Mouse (Mus musculus) right cerebral cortex, postnatal 36 days (tissue): Measurements from ENCODE around the gene Smarcd1.
"Not testable (repeated sequence)": the region's sequence is repeated elsewhere in the genome, so short reads cannot be mapped to it uniquely, and the experiment has no call there.

Experiments used
- DNase-seq, 2 experiments: peaks; one replicate each; pipeline ENCODE4 v3.0.0; 2022; ENCODE audit warnings: low spot score in 2 of 2, mixed read lengths in 1 of 2

Smarcd1 gene

DNA sequence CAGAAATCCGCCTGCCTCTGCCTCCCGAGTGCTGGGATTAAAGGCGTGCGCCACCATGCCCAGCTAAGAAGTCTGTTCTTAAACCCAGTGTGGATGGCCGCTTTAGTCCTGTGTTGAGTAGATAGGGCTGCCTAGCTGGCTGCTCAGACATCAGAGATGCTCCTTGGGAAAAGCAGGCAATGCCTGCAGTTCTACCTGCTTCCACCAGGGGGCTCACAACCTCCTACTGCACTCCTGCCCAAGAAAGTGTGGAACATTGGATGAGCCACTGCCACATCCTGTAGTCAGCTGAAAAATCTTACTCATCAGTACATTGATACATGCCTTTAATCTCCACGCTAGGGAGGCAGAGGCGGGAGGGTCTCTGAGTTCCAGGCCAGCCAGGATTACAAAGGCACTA lies 12.9 kb downstream of the Smarcd1 start:
- DNase-seq = peak; percentile 83 to 88

DNA sequence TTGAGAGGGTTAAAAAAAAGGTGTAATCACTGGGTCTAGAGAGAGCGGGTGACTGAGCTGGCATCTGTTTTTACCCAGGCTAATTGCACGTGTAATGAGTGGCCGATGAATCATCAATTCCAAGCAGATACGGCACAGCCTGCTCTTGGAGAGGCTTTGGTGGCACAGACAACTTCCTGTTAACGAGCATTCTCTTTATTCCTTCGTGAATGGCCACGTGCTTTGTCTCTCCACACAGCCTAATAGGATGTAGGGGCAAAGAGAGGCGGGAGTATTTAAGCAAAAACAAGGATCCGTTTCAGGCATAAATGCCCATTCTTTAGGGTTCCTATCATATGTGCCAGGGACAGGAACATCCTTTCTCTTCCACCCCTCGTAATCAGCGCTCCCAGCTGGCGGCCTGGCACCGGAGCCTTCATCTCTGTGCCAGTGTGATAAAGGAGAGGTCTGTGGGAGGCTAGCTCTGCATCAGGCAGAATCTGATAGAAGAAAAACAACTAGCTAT lies 13.5 kb downstream of the Smarcd1 start:
- DNase-seq = peak; percentile 59 to 67

DNA sequence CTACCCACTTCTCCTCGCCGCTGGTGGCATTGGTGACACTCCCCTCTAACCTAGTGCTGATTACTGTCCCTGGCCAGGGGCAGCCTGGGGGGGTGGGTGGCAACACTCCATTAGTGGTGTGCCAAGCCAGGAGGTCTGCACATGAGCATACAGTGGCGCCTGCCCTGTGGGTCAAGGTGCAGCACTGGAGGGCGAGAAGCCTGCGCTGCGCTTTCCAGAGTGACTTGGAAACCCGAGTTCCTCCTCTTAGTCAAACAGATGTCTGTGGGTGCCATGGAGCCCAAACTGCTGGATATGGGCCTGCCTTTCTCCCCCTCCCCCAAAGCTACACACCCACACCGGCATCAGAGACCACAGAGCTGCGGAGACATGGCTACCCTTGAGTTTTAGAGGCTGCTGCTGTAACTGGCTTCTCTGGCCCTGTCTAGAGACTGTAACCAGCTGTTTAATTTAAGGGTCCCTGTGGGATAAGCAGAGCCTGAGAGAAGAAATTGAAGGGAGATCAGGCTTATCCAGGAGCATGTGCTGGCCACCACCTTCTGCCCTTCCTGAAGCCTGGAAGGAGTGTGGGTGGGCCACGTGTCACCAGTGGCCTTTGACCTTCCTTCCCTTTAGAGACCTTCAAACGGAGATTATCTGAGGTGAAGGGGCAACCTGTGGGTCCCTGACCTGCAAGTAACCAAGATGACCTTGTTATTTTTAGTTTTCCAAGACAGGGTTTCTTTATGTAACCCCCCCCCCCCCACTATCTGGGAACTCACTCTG lies 14.2 kb downstream of the Smarcd1 start:
- DNase-seq = no peak

DNA sequence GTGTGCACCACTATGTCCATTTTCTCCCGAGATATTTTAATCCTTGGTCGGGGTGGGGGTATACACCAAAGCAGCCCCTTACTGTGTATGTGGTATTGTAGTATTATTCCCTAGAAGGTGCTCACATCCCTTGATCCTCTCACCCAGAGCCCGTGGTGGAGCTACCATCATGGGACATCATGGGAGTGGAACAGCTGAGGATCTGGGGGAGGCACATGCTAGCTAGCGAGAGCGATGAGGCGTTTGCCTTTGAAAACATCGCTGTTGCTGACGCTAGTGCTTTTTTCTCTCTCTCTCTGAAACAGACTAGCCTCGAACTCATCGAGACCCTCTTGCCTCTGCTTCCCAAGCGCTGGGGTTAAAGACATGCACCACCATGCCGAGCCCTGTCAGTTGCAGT lies 14.9 kb downstream of the Smarcd1 start:
- no peak for DNase-seq

DNA sequence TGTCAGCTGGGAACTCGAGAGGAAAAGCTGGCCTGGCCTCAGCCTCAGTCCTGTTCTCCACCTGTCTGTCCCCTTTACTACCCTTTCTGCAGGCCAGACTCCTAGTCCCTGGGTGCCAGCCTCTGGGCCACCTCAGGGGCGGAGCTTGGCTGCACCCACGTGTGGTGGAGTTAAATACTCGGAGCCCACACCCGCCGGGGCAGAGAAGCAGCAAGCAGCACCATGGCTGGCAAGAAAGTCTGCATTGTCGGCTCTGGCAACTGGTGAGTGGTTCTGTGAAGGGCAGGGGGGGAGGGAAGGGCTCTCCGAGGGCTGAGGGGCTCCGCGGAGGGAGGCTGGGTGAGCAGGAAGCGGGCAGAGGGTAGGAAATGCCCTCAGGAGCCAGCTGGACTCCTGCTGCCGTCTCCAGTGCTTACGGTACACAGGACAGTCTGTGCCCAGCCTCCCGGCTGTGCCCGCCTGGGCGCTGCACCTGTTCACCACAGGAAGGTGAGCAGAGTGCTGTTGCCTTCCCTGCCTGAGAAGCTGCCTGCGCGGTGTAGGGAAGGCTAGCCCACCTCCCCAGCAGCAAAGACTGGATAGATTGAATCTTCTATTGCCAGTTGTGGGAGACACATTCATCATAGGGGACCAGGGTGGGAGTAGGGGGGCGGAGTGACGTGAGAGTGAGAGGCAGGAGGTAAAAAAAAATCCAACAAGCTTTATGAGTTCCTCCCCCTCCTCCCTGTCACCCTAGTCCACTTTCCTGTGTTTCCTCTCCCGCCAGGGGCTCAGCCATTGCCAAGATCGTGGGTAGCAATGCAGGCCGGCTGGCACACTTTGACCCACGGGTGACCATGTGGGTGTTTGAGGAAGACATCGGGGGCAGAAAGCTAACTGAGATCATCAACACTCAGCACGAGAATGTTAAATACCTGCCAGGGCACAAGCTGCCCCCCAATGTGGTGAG lies 15.7 kb downstream of the Smarcd1 start, which contains the start of gene Gpd1:
Gene Gpd1 (plus strand): TSS at position 130 of the 949 bp plus-strand sequence.
- peak; percentile 59 to 64 for DNase-seq

DNA sequence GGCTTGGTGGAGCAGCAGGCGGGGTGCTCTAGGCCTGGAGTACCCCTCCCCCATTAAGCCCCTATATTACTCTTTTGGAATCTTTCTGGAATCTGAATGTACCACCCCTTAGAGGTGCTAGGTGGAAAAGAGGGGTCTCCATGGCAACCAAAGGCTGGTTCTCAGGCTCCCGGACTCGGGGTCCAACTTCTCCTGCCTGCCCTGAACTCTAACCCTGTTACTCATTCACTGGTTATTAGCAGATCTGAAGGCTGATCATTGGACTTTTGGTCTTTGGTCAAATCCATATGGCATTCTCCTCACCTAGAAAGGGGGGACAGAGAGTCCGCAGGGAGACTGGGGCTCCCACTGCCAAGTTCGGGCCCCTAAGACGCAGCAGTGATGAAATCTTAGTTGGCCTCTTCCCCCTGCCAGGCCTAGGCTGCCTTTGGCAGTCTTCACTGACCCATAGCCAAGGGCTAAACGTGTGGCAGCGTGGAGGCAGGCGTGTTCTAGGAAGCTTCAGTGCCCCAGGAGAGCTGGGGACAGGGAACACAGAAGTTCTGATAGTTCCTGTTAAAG lies 16.6 kb downstream of the Smarcd1 start:
- DNase-seq = no peak

DNA sequence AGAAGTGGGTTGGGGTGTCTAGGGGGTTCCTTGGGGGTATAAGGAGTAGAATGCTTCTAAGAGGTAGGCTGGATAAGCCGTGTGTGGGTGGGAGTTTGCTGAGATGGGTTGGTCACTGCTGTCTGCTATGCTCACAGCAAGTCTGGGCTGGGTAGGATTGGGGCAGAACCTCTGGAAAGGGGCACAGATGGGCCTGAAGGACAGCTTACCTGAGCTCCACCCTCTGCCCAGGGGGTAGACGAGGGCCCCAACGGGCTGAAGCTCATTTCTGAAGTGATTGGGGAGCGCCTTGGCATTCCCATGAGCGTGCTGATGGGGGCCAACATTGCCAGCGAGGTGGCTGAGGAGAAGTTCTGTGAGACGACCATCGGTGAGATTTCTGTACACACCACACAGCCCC lies 17.9 kb downstream of the Smarcd1 start:
- DNase-seq = no peak

DNA sequence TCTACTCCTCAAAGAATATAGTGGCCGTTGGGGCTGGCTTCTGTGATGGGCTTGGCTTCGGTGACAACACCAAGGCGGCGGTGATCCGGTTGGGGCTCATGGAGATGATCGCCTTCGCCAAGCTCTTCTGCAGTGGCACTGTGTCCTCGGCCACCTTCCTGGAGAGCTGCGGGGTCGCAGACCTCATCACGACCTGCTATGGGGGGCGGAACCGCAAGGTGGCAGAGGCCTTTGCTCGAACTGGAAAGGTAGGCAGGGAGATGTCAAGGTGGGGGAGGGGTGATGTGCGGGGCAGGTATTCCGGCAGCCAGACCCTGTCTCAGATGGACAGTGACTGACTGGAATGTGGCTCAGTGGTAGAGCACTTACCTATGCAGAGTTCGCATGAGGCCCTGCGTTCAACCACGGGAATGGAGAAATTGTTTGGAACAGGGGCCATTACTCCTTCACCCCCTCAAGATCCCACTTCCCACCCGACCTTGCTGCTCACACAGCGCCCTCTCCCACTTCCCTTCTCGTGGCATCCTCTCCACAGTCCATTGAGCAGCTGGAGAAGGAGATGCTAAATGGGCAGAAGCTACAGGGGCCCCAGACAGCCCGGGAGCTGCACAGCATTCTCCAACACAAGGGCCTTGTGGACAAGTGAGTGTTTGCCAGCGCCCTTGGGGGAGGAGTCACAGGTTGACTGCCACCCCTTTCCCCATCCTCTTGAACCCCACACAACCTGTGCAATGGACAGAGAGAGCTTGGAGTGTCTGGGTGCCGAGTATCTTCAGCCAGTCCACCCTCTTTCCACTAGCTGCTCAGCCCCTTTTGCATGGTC lies 20.2 kb downstream of the Smarcd1 start:
- no peak for DNase-seq

DNA sequence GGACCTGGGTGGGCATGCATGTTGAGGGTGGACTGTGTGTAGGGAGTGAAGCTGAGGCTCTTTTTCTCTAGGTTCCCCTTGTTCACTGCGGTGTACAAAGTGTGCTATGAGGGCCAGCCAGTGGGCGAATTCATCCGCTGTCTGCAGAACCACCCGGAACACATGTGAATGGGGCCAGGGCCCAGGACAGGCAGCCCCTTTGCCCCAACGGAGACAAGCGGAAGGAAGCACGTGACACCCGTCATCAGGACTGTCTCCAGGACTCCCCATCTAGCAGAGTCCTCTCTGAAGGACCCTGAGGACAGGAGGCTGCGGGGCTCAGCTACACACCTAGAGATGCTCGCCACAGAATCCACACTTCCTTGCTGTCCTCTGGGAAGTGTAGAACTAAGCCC lies 21.2 kb downstream of the Smarcd1 start:
- DNase-seq = no peak

DNA sequence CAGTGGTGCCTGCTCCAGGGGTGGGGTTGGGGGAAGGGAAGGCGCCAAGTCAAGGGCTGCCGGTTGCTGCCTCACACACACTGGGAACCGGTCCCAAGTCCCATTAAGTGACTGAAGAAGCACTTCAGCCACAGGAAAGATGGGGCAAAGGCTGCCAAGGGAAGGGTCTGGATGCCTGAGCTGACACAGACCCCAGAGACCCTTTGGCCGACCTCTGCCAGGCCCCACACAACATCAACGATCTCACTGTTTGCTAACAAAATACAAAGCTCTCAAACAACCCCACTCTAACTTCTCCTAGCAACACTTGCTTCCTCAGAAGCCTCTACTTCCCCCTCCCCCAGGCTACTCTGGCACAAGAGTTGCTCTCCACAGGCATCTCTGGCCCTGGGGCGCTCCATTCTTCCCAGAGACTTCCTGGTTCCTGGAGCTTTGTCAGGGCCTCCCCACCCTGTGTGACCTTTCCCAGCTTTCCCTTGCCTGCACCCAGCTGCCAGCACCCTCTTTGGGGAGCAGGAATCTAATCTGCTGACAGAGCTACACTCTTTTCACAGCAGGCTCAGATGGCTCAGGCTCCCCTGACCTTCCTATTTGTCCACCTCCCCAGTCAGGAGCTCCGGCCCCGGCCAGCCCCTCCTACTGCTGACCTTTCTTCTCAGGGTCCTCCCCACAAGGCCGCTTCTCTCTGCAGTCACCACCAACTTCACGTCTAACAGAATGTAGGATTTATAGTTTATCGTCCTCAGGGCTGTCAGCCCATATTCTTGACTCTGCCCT lies 21.8 kb downstream of the Smarcd1 start:
- peak in 1 of 2 experiments; percentile 52 for DNase-seq

DNA sequence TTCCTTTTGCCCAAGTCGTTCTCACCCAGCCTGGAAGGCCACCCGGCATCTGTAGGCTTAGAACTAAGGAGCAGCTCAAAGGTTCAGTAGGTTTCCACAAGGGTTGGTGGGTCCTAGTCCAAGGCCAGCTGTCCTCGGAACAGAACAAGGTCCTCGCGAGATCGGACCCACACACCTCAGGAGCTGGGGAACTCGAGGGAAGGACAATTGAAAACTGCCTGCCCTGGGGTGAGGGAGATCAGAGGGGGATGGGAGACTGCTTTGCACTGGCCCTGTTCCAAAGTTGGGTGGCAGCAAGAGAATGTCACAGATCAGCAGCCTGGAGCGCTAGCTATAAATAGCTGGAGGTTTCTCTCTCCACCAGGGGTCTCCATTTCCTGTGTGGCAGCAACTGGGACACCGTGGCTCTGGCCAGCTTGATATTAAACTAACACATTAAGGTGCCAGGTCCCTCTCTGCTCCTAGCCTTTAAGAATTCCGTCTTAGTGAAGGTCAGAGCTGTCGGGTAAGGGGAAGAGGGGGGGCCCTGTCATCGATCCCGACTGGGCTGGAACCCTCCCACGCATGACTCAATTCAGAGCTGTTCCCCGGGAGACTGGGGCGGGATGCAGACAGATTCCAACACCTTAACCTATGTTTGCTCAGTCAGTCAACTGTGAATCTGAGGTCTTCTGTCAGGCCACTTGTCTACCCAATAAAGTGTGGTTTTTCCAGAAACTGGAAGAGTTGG lies 22.5 kb downstream of the Smarcd1 start:
- peak; percentile 59 to 60 for DNase-seq

DNA sequence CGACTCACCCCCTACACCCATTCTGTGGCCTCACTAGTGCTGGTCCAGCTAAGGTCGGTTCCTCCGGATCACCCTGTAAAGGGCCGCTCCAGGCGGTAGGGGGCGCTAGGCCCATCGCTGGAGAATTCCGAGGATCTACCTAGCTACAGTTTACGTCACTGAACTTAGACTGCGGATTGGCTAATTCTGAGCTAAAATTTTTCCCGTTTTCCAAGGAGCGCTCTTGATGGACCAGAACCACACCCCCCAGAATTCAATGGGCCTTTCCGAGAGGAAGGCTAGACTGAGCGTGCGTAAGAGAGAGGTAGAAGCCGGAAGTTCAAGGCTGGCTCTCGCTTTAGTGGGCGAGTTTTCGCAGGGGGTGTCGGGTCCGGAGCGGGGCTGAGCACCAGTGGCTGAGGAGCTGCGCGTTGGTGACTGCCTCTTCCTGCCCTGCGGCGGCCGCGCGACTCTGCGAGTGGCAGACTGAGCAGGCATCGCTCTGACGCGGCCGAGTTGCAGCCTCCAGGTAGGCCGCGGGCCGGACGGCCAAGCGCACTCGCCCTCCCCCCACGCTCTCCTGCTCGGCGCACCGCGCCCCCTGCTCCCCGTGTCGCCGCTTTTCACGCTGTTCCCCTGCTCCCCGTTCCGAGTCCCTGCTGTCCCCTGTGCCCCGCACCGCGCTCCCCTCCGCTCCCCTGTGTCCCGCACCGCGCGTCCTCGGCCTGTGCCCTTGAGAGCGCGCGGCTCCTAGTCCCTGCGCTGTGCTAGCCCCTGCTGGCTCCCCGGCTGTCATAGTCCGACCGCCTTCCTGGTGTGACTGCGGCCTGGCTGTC lies 23.6 kb downstream of the Smarcd1 start, which contains the start of gene Cox14:
Gene Cox14 (plus strand): TSS at position 278 of the 815 bp plus-strand sequence.
- DNase-seq = peak; percentile 91 to 98

DNA sequence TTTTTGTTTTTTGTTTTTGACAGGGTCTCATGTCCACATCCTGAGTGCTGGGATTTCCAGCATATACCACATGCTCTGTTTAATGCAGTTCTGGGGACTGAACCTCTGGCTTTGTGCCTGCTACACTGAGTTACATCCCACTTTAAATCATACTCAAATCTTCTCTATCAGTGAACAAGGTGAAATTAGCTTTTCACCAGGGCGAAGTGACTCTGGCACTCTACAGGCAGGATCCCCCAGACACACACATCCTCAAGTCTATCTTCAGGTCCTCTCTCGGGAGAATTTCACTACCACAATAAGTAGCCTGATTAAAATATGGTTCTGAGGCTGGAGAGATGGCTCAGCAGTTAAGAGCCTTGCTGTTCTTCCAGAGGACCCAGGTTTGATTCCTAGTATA lies 24.6 kb downstream of the Smarcd1 start:
- DNase-seq = no peak

DNA sequence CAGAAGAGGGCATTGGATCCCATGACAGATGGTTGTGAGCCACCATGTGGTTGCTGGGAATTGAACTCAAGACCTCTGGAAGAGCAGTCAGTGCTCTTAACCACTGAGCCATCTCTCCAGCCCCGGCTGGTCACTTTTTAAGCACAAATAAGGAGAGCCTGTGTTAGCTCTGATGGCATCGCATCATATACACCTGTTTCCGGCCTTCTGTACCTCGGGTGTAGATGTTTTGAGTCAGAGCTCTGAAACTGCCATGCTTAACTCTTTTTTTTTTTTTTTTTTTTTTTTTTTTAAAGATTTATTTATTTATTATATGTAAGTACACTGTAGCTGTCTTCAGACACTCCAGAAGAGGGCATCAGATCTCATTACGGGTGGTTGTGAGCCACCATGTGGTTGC lies 25.1 kb downstream of the Smarcd1 start:
- not testable (repeated sequence) for DNase-seq

DNA sequence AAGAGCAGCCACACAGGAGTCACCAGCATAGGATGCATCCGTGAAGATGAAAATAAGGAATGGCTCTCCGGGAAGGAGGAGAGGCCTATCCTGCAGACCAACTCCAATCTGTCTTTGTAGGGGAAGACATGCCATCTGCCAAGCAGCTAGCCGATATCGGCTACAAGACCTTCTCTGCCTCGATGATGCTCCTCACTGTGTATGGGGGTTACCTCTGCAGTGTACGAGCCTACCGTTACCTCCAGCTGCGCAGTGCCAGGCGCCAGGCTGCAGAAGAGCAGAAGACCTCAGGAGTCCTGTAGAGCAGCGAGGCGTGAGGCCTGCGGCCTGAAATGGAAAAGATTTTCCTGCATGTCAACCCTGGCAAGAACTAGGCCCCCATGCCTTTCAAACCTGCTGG lies 25.6 kb downstream of the Smarcd1 start:
- DNase-seq = no peak

DNA sequence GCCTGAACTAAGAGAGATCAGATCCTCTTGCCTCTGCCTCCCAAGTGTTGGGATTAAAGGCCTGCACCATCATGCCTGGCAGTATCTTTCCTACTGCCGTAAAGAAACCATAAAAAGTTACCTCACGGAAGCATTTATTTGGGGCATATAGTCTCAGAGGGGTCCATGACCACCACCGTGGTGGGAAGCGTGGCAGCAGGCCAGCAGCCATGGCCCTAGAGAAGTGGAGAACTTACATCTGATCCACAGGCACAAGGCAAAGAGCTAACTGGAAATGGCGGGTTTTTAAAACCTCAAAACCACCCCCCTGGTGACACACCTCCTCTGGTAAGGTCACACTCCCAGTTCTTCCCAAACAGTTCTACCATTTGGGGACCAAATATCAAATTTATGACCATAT lies 26.3 kb downstream of the Smarcd1 start:
- DNase-seq = no peak

DNA sequence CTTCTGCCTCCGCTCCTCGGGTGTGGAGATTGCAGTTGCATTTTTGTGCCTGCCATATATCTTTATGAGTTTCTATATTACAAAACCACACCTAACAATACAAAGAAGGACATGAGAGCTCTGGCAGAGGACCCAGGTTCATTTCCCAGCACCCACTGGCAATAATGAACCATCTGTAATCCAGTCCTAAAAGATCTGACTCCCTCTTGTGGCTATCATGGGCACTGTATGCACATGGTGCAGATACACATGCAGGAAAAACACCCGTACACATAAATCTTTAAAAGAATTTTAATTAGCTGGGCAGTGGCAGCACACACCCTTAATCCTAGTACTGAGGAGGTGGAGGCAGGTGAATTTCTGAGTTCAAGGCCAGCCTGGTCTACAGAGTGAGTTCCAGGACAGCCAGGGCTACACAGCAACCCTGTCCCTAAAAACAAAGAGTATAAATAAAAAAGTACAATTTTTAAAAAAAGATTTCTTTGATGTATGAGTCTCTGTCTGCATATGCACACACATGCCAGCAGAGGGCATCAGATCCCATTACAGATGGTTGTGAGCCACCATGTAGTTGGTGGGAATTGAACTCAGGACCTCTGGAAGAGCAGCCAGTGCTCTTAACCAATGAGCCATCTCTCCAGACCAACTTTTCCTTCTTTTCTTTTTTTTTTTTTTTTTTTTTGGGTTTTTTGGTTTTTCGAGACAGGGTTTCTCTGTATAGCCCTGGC lies 27.3 kb downstream of the Smarcd1 start:
- DNase-seq = no peak

DNA sequence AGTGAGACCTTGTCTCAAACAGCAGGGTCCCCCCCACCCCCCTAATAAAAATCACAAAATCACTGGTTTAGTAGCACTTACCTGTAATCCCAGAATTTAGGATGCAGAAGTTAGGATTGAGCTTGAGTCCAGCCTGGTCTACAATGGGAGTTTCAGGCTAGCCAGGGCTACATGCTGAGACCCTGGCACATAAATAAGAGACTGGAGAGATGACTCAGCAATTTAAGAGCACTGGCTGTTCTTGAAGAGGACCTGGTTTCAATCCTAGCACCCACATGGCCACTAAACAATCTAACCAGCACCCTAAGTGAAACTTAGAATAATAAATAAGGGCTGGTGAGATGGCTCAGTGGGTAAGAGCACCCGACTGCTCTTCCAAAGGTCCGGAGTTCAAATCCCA lies 29.2 kb downstream of the Smarcd1 start:
- DNase-seq = no peak
